Mouse (Mus musculus) v-Abl transformed pro-B cells (cell line): ENCODE measurements around the gene Cep89.

Experiments
- in situ Hi-C, 2 experiments: fragments of 400-800 bp; cut with MboI; formaldehyde crosslinking; loops; one replicate each; pipeline ENCODE4 v1.15.1; 2025; ENCODE audit not compliant: unreplicated experiment in 2 of 2

The Cep89 gene

DNA sequence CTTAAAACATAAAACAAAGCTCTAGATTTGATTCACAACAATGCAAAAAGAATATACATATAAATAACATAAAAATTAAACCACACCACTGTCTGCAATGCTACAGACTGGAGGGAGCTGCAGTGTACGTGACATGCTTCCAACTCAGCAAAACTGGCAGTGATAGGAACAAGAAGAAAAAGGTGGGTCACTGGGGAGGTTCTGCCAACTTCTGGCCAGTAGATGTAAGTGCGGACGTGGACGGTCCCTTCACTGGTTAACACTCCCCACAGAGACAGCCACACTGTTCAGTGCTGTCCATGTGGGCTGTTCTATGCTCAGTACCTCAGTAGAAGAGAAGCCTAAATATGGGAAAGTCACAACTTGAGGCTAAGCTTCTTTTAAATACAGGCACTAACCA is 74.0 kb downstream of the Cep89 start:
- in situ Hi-C loops: no loop called here

DNA sequence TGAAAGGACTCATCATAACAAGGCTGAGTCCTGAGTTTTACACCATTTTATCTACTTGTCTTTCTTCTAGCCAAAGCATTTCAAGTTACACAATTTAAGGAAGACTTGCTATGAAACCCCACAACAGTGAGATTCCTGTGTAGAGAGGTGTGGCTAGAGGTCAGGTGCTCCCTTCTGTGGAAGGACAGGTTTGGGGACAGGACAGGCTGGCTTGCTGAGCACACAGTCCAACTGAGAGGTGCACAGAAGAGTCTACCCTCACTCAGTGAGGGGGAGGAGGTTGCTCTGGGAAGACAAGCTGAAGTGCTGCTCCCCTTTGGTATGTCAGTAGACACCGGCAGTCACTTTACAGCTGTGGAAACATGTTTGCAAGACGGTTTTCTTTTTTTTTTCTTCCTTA is 79.6 kb downstream of the Cep89 start:
- in situ Hi-C loops: no loop called here

DNA sequence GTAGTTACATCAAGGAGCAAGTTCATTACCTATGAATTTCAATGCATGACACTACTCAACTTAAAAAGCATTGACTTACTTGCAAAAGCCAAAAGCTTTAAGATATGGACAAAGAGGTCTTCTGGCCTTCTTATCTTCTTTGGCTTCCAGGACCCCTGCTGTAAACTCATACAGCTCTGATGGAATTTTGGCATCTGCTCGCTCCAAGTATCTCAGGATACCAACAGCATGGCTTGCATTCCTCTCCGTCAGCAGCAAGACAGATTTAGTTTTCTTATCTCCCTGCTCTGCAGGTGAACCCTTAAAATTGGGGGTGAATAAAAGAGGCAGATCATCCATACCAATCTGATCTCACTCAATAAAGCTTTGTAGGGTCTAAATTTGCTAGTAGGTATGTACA is 88.3 kb downstream of the Cep89 start:
- in situ Hi-C loops: no loop called here

DNA sequence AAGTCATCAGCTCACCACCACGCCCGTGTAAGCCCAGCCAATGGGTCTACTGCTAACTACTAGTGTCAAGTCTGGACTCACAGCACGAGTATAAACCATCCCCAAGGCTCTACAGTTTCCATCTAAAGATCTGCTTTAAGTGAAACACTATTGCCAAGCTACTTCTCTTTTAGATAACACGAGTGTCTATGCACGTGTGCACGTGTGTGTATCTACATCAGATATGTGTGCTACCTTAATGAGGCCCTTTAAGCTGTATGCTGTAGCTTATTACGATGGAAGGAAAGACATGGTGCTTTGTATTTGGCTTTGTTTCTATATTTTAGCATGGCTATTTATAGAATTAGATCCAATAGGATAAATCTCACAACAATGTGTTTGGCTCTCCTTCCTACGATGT is 89.7 kb downstream of the Cep89 start:
- in situ Hi-C loops: no loop called here
